Mouse (Mus musculus) cerebellum, adult 11-12 months (tissue): ENCODE results near the gene Rabep1.

ENCODE experiments used
- DNase-seq: peaks from one replicate; pipeline ENCODE4 v3.0.0; 2022

Gene Rabep1

GRCm38 (mm10) chr11:70980232-70980631 lies 135.7 kb downstream of the Rabep1 start:
- no peak for DNase-seq

GRCm38 (mm10) chr11:70980751-70981510 lies 136.4 kb downstream of the Rabep1 start:
- DNase-seq, result no peak

GRCm38 (mm10) chr11:70982030-70982429 lies 137.5 kb downstream of the Rabep1 start:
- DNase-seq, result no peak

DNA sequence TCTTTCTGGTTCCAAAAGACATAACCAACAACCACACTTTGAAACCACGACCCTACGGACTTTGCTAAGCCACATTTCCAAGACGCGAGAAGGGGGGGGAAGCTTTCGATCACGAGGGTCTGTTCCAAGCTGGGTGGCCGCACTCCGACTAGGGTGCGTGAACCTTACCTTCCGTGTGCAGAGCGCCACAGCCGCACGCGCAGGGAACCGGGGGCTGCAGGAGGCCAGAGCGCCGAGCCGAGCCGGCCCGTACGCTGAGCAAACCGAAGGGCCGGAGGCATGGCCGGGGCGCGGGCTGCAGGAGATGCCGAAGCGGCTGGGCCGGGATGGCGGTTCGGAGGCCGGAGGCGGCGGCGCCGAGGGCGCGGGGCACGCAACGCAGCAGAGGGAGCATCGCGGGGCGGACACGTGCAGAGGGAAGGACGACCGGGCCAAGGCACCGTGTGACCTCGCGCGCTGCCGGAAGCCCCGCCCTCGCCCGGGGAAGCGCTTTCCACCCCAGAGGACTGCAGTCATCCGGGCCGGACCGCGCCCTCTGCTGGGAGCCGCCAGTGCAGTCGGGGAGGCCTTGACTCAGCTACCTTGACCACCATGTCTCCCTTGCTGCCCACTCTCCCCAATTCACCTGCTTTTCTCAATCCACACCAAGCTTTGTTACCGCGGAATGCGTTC lies 138.1 kb downstream of the Rabep1 start, which contains the start of gene C1qbp:
C1qbp (minus strand) TSS at position 470 of the 672 bp plus-strand sequence.
- DNase-seq, result peak; percentile 89
